Comparison of ENCODE assay signal across 11 mouse cellular contexts in genomic region chr1:74374980-74375379, GRCm38 (mm10). TPM values are rescaled to one million over a fixed set of nuclear protein-coding genes. Genes with fewer than 3 reads are reported as not detected.
DNase-seq lines count a peak whose midpoint lies in the region; ATAC-seq and TF ChIP-seq lines count a peak whose summit lies in the region.
"Had no signal": no experiment of that assay in that cellular context is flagged by ENCODE, and none has a peak within 500 bp of the region (broad histone marks: within the 10 kb centered on the region; RNA-seq: fewer than 3 reads in every experiment).

Slc11a1 (plus strand) TSS chr1:74375195.

- peaks cover 22% of the 10 kb centered on the region for H3K4me1 ChIP-seq in midbrain, embryonic 10.5 days
- H3K4me1 ChIP-seq in midbrain, postnatal 0 days (ENCODE audit: insufficient read depth, low read length) = no peaks in the 10 kb centered on the region

- H3K27me3 ChIP-seq in midbrain, embryonic 10.5 days (ENCODE audit: low read depth, poor library complexity, severe bottlenecking) = no peaks in the 10 kb centered on the region
- no peaks in the 10 kb centered on the region for H3K27me3 ChIP-seq in midbrain, postnatal 0 days (ENCODE audit: insufficient read depth, low read length)
- H3K27me3 ChIP-seq: neural tube, embryonic 13.5 days had no signal

- H3K9ac ChIP-seq in midbrain, postnatal 0 days (replicated peaks; ENCODE audit: low read length, poor library complexity, severe bottlenecking) = no peak within 1 kb of the TSS
- H3K9ac ChIP-seq: neural tube, embryonic 13.5 days had no signal

- H3K27ac ChIP-seq in midbrain, embryonic 10.5 days (replicated peaks) = 0 out of 2 replicates have a peak within 1 kb of the TSS, but pooled peaks have one; percentile 24
- no peak within 1 kb of the TSS for H3K27ac ChIP-seq in midbrain, postnatal 0 days (ENCODE audit: low read depth, low read length)
- no peak within 1 kb of the TSS for H3K27ac ChIP-seq in left cerebral cortex, adult 2 months
- H3K27ac ChIP-seq: neural tube, embryonic 13.5 days had no signal

- intact Hi-C loops in left cerebral cortex, adult 2 months (cut with DNase I) = no loop called here

- no peak within 1 kb of the TSS for H3K4me2 ChIP-seq in midbrain, postnatal 0 days (ENCODE audit: low read depth, low read length, poor library complexity, severe bottlenecking)
- H3K4me2 ChIP-seq: neural tube, embryonic 13.5 days had no signal

- H3K4me3 ChIP-seq in midbrain, embryonic 10.5 days = no peak within 1 kb of the TSS
- H3K4me3 ChIP-seq in midbrain, postnatal 0 days (ENCODE audit: low read depth, low read length) = no peak within 1 kb of the TSS
- no peak within 1 kb of the TSS for H3K4me3 ChIP-seq in left cerebral cortex, adult 2 months
- H3K4me3 ChIP-seq: neural tube, embryonic 13.5 days had no signal

- ATAC-seq in midbrain, postnatal 0 days (ENCODE audit: low FRiP score) = no peak
- ATAC-seq in megakaryocyte progenitor cell, adult 5-6 weeks (replicated peaks; ENCODE audit: poor library complexity) = peak; percentile 76
- ATAC-seq: intestine, postnatal 0 days had no signal

- DNase-seq in adrenal gland, postnatal 25 days = no peak
- no peak for DNase-seq in adrenal gland, postnatal 10 days
- DNase-seq in midbrain, embryonic 10.5 days (ENCODE audit: low spot score) = no peak
- no peak for DNase-seq in midbrain, postnatal 0 days (ENCODE audit: low spot score)
- DNase-seq in liver = peak; percentile 19
- no peak for DNase-seq in cerebellum, adult 11-12 months
- DNase-seq in left cerebral cortex, adult 2 months (ENCODE audit: extremely low spot score in 1 of 2, low spot score in 2 of 2) = no peak
- DNase-seq: cerebellum, adult 9-11 months had no signal

- H3K36me3 ChIP-seq in midbrain, embryonic 10.5 days = no peaks in the 10 kb centered on the region
- no peaks in the 10 kb centered on the region for H3K36me3 ChIP-seq in midbrain, postnatal 0 days (ENCODE audit: insufficient read depth, low read length)
- H3K36me3 ChIP-seq: neural tube, embryonic 13.5 days had no signal

- WGBS in midbrain, embryonic 10.5 days = 81% methylated on average over 8 of the region's 8 CpGs
- 76% methylated on average over 8 of the region's 8 CpGs for WGBS in midbrain, postnatal 0 days

- H3K9me3 ChIP-seq in midbrain, embryonic 10.5 days (replicated peaks) = no peaks in the 10 kb centered on the region
- H3K9me3 ChIP-seq in midbrain, postnatal 0 days (ENCODE audit: low read length) = no peaks in the 10 kb centered on the region
- H3K9me3 ChIP-seq: neural tube, embryonic 13.5 days had no signal

- no peak for TF ChIP-seq CTCF in midbrain, postnatal 0 days (IDR thresholded peaks at IDR 0.05)
- no peak for TF ChIP-seq CTCF in left cerebral cortex, adult 2 months (IDR thresholded peaks at IDR 0.05)

RNA-seq across cellular contexts. Expression of gene Slc11a1, which starts in this region (rescaled TPM):
- total RNA-seq in adrenal gland, postnatal 25 days (2021) = 5.8 and 11.4 TPM in 2 replicates
- total RNA-seq in adrenal gland, postnatal 10 days (2021) = 1 to 10 TPM; 8.2 to 8.9 TPM
- 1.4 and 2.2 TPM in 2 replicates for polyA plus RNA-seq in midbrain, embryonic 10.5 days (2016; fragmentation: Nextera tagmentation; extraction: Ambion mirVana)
- 7.8 and 12.6 TPM in 2 replicates for total RNA-seq in midbrain, postnatal 0 days (2014; rRNA removed)
- 1.3 and 1.7 TPM in 2 replicates for polyA plus RNA-seq in midbrain, postnatal 0 days (2015; fragmentation: Nextera tagmentation; extraction: Ambion mirVana)
- total RNA-seq in megakaryocyte progenitor cell, adult 5-6 weeks (2015) = 2.1 and 3.8 TPM in 2 replicates
- 0.95 and 1.7 TPM in 2 replicates for total RNA-seq in megakaryocyte progenitor cell, adult 5-6 weeks (2017)
- 1 to 10 TPM; 5.0 to 5.4 TPM for total RNA-seq in left cerebral cortex, adult 2 months (2021)
